Mouse (Mus musculus): ENCODE measurements at regions not wholly inside any gene's neighbourhood (a gene's known extent, or its start where the extent isn't known, plus 50 kb on each side); places are given as distances from the start of the nearest gene placed in this dataset.

- DNase-seq (ENCODE audit: low spot score) = no peak
Observed at GRCm38 (mm10) chr13:114679703-114680378, 138.2 kb upstream of the Mocs2 start.

- no peak for DNase-seq (ENCODE audit: low spot score)
Observed at GRCm38 (mm10) chr13:114680379-114680733, 137.7 kb upstream of the Mocs2 start.

GRCm38 (mm10) chr13:114681196-114681595, 136.8 kb upstream of the Mocs2 start:
- no peak for DNase-seq (ENCODE audit: low spot score)

- no peak for DNase-seq (ENCODE audit: low spot score)
Observed at GRCm38 (mm10) chr13:114681887-114682286, 136.1 kb upstream of the Mocs2 start.

DNA sequence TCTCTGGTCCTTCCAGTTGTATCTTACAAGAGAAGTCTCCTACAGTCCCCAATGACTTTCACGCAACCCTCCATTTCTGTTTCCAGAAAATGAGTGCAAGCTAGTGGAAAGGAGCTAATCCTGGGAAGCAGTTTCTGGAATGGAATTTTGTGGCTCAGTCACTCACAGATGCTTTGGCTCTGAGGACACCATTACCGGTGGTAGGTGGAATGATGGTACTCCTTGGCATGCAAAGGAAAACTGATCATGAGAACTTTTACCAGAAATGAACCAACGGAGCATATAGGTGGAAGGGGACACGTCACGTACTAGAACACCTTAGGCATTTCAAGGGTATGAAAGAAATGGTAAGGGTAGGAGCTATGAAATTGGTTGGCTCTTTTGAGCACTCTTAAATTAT, 135.1 kb upstream of the Mocs2 start:
- DNase-seq (ENCODE audit: low spot score) = no peak

DNA sequence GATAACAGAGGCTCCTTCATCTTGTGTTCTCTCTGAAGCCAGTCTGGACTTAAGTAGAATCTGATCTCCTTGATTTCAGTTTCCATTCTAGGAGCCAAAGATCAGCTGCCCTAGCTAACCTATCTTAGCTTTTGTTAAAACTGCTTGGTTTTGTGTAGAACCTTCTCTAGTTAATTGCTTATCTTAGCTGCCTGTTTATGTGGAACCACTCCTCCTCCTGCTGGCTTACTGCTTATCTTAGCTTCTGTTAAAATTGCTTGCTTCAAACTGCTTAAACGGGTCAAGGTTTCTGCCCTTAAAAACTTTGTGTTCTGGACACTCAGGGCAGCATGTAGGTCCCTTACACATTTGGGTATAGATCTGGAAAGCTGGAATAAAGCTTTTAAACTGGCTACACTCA, 133.7 kb upstream of the Mocs2 start:
- DNase-seq (ENCODE audit: low spot score) = no peak

DNA sequence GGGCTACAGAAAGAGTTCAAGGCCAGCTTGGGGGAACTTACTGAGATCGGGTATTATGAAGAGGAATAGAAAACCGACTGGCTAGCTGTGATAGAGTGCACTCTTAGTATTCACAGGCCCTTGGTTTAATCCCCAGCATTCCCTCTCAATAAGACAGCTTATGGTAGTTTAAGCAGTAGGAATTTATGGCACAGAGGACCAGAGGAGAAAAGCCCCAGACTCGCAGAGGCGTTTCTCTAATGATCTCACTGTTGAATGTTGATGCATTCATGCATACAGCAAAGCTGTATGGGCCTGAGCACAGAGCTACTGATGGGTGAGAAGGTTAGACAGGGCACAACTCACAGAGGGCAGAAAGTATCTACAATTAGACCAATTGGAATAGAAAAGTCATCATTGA, 132.7 kb upstream of the Mocs2 start:
- no peak for DNase-seq (ENCODE audit: low spot score)

DNA sequence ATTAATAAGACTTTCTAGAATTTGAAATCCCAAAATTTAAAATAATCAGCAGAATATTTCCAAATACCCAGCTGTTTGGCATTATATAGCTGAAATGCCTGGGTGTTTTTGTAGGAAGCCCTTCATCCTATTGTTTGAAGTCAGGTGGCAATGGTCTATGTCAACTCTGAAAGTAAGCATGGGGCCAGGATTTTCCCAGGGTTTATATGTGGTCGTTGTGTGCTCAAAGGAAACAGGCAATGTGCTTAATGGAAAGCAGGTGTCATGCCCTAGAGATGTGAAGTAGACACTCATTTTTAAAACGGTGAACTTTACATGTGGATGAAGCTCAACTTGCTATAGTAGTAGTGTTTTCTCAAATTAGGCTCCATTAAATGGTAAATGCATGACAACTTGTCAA, 105.4 kb upstream of the Mocs2 start:
- DNase-seq (ENCODE audit: low spot score) = no peak

DNA sequence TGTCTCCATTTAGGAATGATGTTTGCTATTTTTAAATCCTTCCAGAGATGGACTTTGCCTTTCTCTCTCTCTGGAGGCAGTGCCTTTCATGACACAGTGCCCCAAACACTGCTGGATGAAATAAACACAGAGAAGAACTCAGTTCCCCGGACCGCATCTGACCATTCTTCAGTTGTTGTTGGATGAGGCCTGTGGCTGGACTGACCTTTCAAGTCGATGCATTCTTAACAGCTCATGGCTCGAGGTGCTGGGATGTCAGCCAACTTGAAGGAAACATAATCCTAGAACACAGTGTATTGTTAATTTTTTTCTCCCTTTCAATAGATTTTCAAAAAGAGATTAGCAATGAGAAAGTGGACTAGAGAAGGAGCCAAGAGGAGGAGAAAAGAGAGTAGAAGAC, 98.3 kb upstream of the Mocs2 start:
- DNase-seq (ENCODE audit: low spot score) = no peak

DNA sequence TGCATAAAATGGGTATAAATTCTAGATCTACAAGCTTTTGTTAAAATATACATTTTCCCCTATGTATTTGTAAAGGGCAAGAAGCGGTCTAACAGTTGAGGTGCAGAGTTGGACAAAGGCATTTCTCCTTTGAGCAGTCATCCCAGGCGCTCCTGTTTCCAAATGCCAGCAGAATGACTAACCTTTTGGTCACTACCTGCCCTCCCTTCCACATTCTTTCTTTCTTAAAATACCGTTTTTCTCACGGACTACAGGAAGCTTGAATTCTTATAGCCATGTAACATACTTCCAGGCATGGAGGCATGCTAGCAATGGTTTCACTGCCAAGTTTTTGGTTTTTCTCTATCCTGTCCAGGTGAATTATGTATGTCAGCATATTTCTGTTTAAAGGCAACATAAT, 91.2 kb upstream of the Mocs2 start:
- no peak for DNase-seq (ENCODE audit: low spot score)

DNA sequence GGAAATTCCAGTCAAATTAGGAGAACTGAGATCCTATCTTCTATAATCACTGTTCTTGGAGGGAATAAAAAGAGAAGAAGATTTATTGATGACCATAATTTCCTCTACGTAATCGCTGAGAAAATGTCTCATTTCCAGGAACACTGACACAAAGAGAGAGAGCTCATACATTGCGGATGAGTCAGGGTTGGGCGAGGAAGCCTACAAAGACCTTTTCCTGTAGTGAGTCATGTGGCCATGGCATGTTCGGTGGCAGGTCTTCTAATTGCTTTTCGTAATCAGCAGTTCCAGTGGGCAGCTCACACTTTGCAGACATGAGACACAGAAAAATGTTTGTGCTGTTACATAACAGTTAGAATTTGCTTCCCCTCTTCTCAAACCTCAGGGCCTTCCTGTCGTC, 83.0 kb upstream of the Mocs2 start:
- DNase-seq (ENCODE audit: low spot score) = no peak

GRCm38 (mm10) chr13:114736066-114736465, 82.0 kb upstream of the Mocs2 start:
- DNase-seq (ENCODE audit: low spot score) = no peak

DNA sequence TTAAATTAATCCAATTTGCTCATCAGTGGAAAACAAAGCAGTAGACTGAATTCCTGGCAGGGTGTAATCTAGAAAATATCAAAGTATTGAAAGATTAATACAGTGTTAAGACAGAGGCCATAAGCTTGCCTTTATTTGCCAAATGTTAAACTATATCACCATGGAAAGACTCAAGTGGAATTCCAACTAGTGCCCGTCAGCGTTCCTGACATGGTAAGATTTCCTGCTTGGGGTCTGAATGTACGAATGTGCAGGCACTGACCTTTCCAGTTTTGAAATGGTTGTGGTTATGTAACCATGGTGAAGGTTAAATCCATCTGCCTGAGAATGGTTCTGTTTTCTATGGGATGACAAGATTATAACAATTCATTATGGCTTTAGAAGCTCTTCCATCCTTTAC, 75.5 kb upstream of the Mocs2 start:
- DNase-seq (ENCODE audit: low spot score) = no peak

- no peak for DNase-seq (ENCODE audit: low spot score)
Observed at GRCm38 (mm10) chr13:114745814-114746213, 72.2 kb upstream of the Mocs2 start.

GRCm38 (mm10) chr13:114757459-114757858, 60.6 kb upstream of the Mocs2 start:
- DNase-seq (ENCODE audit: low spot score) = peak; percentile 36

DNA sequence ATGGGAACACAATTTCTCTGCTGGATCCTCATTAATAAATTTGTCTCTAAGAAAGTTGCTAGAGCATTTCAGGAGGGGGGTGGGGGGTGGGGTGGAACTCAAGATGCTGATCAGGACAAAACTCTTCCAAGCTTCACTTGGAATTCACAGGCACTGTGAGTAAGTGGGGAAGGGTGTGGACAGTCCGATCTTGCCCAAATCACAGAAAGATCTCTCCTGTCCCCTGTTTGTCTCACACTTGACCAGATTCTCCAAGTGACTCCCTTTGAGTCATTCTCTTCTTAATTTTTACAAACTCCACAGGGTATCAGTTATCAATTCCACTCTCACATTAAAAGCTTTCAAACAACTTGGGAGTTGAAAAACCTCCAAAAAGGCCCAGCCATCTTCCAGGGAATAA, 58.1 kb upstream of the Mocs2 start:
- no peak for DNase-seq (ENCODE audit: low spot score)

DNA sequence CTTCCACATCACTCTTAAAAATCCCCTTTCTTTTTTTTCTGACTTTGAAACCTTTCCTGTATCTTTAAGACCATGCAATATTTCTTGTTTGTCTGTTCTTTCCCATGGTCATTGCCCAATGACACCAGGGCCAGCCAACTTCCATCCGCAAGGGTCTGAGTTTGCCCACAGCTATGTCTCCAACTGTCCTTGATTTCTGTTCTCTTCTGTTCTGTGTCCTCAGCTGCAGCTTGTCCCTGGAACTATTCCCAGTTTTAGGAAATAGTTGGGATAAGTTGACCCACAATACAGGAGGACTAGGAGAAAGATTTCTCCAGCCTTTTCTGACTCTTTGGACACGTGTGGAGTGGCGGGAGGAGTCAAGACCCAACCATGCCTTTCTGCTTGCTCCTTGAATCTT, 57.1 kb upstream of the Mocs2 start:
- DNase-seq (ENCODE audit: low spot score) = no peak
